Mouse (Mus musculus) cerebellum, adult (tissue): Measurements from ENCODE around the gene Magee2.
"Not testable (repeated sequence)": the region's sequence is repeated elsewhere in the genome, so short reads cannot be mapped to it uniquely, and the experiment has no call there.

ENCODE experiments used
- ATAC-seq: cut with Nextera tagmentation; 2 replicates; pipeline ENCODE4 v1.9.2; 2017; ENCODE audit warnings: mild to moderate bottlenecking, moderate library complexity, mixed read lengths; ENCODE audit not compliant: insufficient number of reproducible peaks, low FRiP score, low TSS enrichment

Magee2 gene

GRCm38 (mm10) chrX:104856751-104857341 lies at the start of gene Magee2:
Gene Magee2 (minus strand): TSS chrX:104857267.
- peak; percentile 61; the same call in 1 of the 2 replicates for ATAC-seq

DNA sequence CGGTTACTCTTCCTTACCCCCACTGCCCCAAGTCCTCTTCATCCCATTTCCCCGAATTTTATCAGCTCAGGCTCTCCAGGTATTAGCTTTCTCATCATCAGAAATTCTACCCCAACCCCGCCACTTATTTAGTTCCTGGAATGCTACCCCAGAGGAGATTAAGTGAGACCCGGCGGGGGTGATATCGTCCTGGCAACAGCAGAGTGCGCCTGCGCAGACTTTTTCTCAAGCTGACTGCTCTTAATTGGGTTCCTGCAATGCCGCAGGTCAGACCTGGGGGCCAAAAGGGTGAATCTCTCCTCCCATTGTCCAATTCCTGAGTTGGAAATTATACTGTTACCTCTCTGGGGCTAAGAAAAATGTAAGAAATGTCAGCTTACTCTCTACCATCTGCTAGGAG lies 3.5 kb downstream of the Magee2 start:
- no peak for ATAC-seq

GRCm38 (mm10) chrX:104817583-104817982 lies 39.5 kb downstream of the Magee2 start:
- not testable (repeated sequence) for ATAC-seq

- ATAC-seq: not testable (repeated sequence)
These were observed 40.1 kb downstream of the Magee2 start for GRCm38 (mm10) chrX:104816987-104817386.

GRCm38 (mm10) chrX:104813704-104814103 lies 43.4 kb downstream of the Magee2 start:
- ATAC-seq: not testable (repeated sequence)
